Mouse (Mus musculus): Measurements from ENCODE around the gene Rnaseh2c. TPM values are rescaled to one million over a fixed set of nuclear protein-coding genes. Genes with fewer than 3 reads are reported as not detected.

Gene Rnaseh2c
- polyA plus RNA-seq, 1 experiment = 90.8 TPM

GRCm38 (mm10) chr19:5637069-5638047, 35.7 kb downstream of the Rnaseh2c start, which contains the start of gene Rela:
Rela (plus strand) TSS chr19:5637483.
- Histone ChIP-seq H3K9me3 (ENCODE audit: control insufficient read depth, low read length) (no peaks in the 10 kb centered on the region), H3K4me1 (ENCODE audit: control insufficient read depth) (peaks cover 48% of the 10 kb centered on the region), H3K27me3 (ENCODE audit: control insufficient read depth) (no peaks in the 10 kb centered on the region), H3K36me3 (ENCODE audit: control insufficient read depth) (peaks cover 42% of the 10 kb centered on the region), H3K4me3 (replicated peaks) (peak within 1 kb of the TSS; percentile 94)
- TF ChIP-seq TAL1 (IDR thresholded peaks at IDR 0.05; ENCODE audit: low read length) (no peak), GATA1 (IDR thresholded peaks at IDR 0.05; ENCODE audit: low read length) (no peak)

- Histone ChIP-seq H3K36me3 (ENCODE audit: control insufficient read depth) (peaks cover 52% of the 10 kb centered on the region), H3K9me3 (ENCODE audit: control insufficient read depth, low read length) (no peaks in the 10 kb centered on the region), H3K27me3 (ENCODE audit: control insufficient read depth) (no peaks in the 10 kb centered on the region), H3K4me1 (ENCODE audit: control insufficient read depth) (peaks cover 49% of the 10 kb centered on the region), H3K4me3 (replicated peaks) (peak overlapping the region; percentile 94)
- TF ChIP-seq TAL1 (IDR thresholded peaks at IDR 0.05; ENCODE audit: low read length) = no peak; the same call in 2 of the 3 replicates
- TF ChIP-seq GATA1 (IDR thresholded peaks at IDR 0.05; ENCODE audit: low read length) = no peak
These were observed 36.8 kb downstream of the Rnaseh2c start for GRCm38 (mm10) chr19:5638416-5639005.

- H3K36me3 ChIP-seq (ENCODE audit: control insufficient read depth) = peaks cover 70% of the 10 kb centered on the region
- H3K4me1 ChIP-seq (ENCODE audit: control insufficient read depth) = peaks cover 49% of the 10 kb centered on the region
- H3K9me3 ChIP-seq (ENCODE audit: control insufficient read depth, low read length) = no peaks in the 10 kb centered on the region
- TF ChIP-seq GATA1 (IDR thresholded peaks at IDR 0.05; ENCODE audit: low read length) (no peak), TAL1 (IDR thresholded peaks at IDR 0.05; ENCODE audit: low read length) (no peak)
- H3K27me3 ChIP-seq (ENCODE audit: control insufficient read depth) = no peaks in the 10 kb centered on the region
- H3K4me3 ChIP-seq (replicated peaks) = no peak overlapping the region
These were observed 38.7 kb downstream of the Rnaseh2c start for GRCm38 (mm10) chr19:5640339-5640738.

- no peak overlapping the region for H3K4me3 ChIP-seq (replicated peaks)
- TF ChIP-seq TAL1 (IDR thresholded peaks at IDR 0.05; ENCODE audit: low read length) (no peak), GATA1 (IDR thresholded peaks at IDR 0.05; ENCODE audit: low read length) (no peak)
- H3K4me1 ChIP-seq (ENCODE audit: control insufficient read depth) = peaks cover 45% of the 10 kb centered on the region
- H3K36me3 ChIP-seq (ENCODE audit: control insufficient read depth) = peaks cover 77% of the 10 kb centered on the region
- no peaks in the 10 kb centered on the region for H3K27me3 ChIP-seq (ENCODE audit: control insufficient read depth)
- no peaks in the 10 kb centered on the region for H3K9me3 ChIP-seq (ENCODE audit: control insufficient read depth, low read length)
These were observed 39.3 kb downstream of the Rnaseh2c start for GRCm38 (mm10) chr19:5641021-5641420.

GRCm38 (mm10) chr19:5641641-5642040, 40.0 kb downstream of the Rnaseh2c start:
- no peaks in the 10 kb centered on the region for H3K27me3 ChIP-seq (ENCODE audit: control insufficient read depth)
- peaks cover 82% of the 10 kb centered on the region for H3K36me3 ChIP-seq (ENCODE audit: control insufficient read depth)
- no peaks in the 10 kb centered on the region for H3K9me3 ChIP-seq (ENCODE audit: control insufficient read depth, low read length)
- TF ChIP-seq TAL1 (IDR thresholded peaks at IDR 0.05; ENCODE audit: low read length) (no peak), GATA1 (IDR thresholded peaks at IDR 0.05; ENCODE audit: low read length) (no peak)
- peaks cover 39% of the 10 kb centered on the region for H3K4me1 ChIP-seq (ENCODE audit: control insufficient read depth)
- H3K4me3 ChIP-seq (replicated peaks) = no peak overlapping the region

- no peak for TF ChIP-seq GATA1 (IDR thresholded peaks at IDR 0.05; ENCODE audit: low read length)
- Histone ChIP-seq H3K27me3 (ENCODE audit: control insufficient read depth) (no peaks in the 10 kb centered on the region), H3K9me3 (ENCODE audit: control insufficient read depth, low read length) (no peaks in the 10 kb centered on the region), H3K36me3 (ENCODE audit: control insufficient read depth) (peaks cover 92% of the 10 kb centered on the region), H3K4me3 (replicated peaks) (no peak overlapping the region), H3K4me1 (ENCODE audit: control insufficient read depth) (peaks cover 35% of the 10 kb centered on the region)
These were observed 43.6 kb downstream of the Rnaseh2c start for GRCm38 (mm10) chr19:5645280-5645679.

GRCm38 (mm10) chr19:5646731-5647330, 45.2 kb downstream of the Rnaseh2c start:
- Histone ChIP-seq H3K36me3 (ENCODE audit: control insufficient read depth) (peaks cover 92% of the 10 kb centered on the region), H3K4me3 (replicated peaks) (no peak overlapping the region), H3K9me3 (ENCODE audit: control insufficient read depth, low read length) (no peaks in the 10 kb centered on the region), H3K4me1 (ENCODE audit: control insufficient read depth) (peaks cover 40% of the 10 kb centered on the region), H3K27me3 (ENCODE audit: control insufficient read depth) (no peaks in the 10 kb centered on the region)
- no peak for TF ChIP-seq GATA1 (IDR thresholded peaks at IDR 0.05; ENCODE audit: low read length)
- TF ChIP-seq TAL1 (IDR thresholded peaks at IDR 0.05; ENCODE audit: low read length) = no peak

GRCm38 (mm10) chr19:5647791-5648190, 46.1 kb downstream of the Rnaseh2c start:
- no peaks in the 10 kb centered on the region for H3K9me3 ChIP-seq (ENCODE audit: control insufficient read depth, low read length)
- TF ChIP-seq GATA1 (IDR thresholded peaks at IDR 0.05; ENCODE audit: low read length) = no peak
- TF ChIP-seq TAL1 (IDR thresholded peaks at IDR 0.05; ENCODE audit: low read length) = no peak
- no peaks in the 10 kb centered on the region for H3K27me3 ChIP-seq (ENCODE audit: control insufficient read depth)
- no peak overlapping the region for H3K4me3 ChIP-seq (replicated peaks)
- H3K4me1 ChIP-seq (ENCODE audit: control insufficient read depth) = peaks cover 45% of the 10 kb centered on the region
- H3K36me3 ChIP-seq (ENCODE audit: control insufficient read depth) = peaks cover 92% of the 10 kb centered on the region
